Mouse (Mus musculus): ENCODE data around the gene Ccdc105. TPM values are rescaled to one million over a fixed set of nuclear protein-coding genes. Genes with fewer than 3 reads are reported as not detected.

The Ccdc105 gene
- polyA plus RNA-seq, 1 experiment from 2014 or later = 0.19 TPM

DNA sequence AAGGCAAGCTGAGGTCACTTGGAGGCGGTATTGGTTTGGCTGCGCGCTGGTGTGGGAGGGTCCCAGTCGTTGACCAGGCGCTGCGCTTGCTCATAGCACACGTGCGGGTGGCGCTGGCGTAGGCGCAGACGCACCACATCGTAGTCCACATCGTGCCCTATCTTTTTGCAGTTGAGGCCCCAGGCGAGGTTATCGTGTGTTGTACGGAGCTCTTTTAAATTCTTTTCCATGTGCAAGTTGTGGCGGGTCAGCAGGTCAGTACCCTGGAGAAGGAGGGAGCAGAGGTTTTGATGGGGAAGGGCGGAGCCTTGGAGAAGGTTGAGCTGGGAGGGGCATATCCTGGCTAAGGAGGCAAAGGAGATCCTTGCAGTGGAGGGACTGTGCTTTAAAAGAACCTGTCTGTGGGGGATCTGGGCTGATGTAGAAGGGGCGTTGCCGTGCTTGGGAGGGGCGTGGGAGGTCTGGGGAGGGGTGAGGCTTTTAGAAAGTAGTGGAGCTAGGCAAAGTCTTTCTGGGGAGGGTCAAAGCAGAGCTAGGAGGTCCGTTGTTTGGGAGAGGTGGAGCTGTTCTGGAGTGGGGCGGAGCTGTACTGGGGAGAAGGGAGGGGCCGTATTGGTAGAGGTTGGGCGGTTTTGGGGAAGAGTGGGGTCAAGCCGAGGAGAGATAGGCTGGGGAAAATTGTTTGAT, 5.7 kb downstream of the Ccdc105 start:
- Histone ChIP-seq H3K4me2 (replicated peaks) (peak overlapping the region; percentile 64), H3K9me3 (no peaks in the 10 kb centered on the region), H3K36me3 (no peaks in the 10 kb centered on the region), H3K27ac (no peak overlapping the region), H3K27me3 (peaks cover 21% of the 10 kb centered on the region), H3K9ac (replicated peaks) (peak overlapping the region; percentile 48), H3K4me1 (replicated peaks) (peaks cover 13% of the 10 kb centered on the region; the same call in 1 of the 2 replicates), H3K4me3 (replicated peaks) (peak overlapping the region; percentile 42)
- 2% methylated on average over 27 of the region's 27 CpGs for WGBS
- ATAC-seq = peak; percentile 83

DNA sequence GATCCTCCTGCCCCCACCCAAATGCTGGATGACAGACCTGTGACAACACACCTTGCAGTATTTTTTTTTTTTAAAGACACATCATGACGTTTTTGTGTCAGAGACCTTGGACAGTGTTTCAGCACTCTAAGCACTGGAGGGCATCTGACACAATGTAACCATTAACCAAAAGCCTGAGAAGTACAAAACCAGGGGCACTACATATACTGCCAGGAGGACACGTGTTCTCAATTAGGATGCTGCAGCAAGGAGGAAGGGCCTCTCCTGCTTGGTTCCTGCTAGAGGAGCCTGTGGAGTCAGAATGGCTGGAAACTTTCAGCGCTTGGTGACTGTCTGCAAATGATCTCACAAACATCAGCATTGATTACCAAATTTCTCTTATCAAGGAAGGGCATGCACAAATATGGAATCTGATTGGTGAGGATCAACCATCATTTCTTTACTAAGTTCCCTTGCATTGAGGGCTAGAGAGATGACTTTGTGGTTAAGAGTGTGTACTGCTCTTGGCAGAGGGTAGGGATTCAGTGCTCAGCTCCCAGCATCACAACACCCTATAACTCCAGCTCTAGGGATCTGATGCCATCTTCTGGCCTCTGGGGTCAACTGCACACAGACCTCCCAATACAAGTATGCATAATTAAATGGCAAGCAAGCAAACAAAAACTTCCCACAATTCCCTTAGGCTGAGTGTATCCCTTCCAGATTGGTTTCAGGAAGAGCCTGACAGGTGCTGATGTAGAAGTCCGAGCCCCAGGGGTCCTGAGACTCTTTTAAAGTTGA, 7.2 kb downstream of the Ccdc105 start:
- ATAC-seq = no peak

DNA sequence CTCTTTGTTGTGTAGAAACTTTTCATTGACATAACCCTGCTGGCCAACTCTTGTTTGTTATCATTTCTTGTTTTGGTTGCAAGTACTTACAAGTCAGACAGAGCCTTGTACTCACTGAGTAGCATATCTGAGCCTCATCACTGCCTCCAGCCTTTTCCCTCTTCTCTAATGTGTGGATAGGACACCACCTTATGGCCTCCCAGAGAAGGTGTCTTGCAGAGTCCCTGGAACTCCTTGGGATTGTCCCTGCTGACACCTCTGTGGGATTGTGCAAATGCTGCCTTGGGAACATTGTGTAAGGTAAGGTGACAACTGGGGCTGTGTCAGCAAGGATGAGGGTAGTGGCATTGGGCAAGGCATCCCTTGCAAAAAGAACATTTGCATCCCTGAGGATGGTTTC, 9.1 kb downstream of the Ccdc105 start:
- no peak overlapping the region for H3K27ac ChIP-seq
- no peak overlapping the region for H3K4me3 ChIP-seq (replicated peaks)
- ATAC-seq = no peak
- no peak overlapping the region for H3K4me2 ChIP-seq (replicated peaks)
- peaks cover 9% of the 10 kb centered on the region for H3K27me3 ChIP-seq
- H3K9me3 ChIP-seq = no peaks in the 10 kb centered on the region
- peaks cover 13% of the 10 kb centered on the region; the same call in 1 of the 2 replicates for H3K4me1 ChIP-seq (replicated peaks)
- no peak overlapping the region for H3K9ac ChIP-seq (replicated peaks)
- H3K36me3 ChIP-seq = no peaks in the 10 kb centered on the region

More for the DNA sequence above, 7.2 kb downstream of the Ccdc105 start:
- Histone ChIP-seq H3K9ac (replicated peaks) (no peak overlapping the region), H3K4me2 (replicated peaks) (no peak overlapping the region), H3K36me3 (no peaks in the 10 kb centered on the region), H3K27me3 (peaks cover 16% of the 10 kb centered on the region), H3K27ac (no peak overlapping the region), H3K9me3 (no peaks in the 10 kb centered on the region), H3K4me1 (replicated peaks) (peaks cover 13% of the 10 kb centered on the region; the same call in 1 of the 2 replicates), H3K4me3 (replicated peaks) (no peak overlapping the region)
- 69% methylated on average over 4 of the region's 4 CpGs for WGBS

DNA sequence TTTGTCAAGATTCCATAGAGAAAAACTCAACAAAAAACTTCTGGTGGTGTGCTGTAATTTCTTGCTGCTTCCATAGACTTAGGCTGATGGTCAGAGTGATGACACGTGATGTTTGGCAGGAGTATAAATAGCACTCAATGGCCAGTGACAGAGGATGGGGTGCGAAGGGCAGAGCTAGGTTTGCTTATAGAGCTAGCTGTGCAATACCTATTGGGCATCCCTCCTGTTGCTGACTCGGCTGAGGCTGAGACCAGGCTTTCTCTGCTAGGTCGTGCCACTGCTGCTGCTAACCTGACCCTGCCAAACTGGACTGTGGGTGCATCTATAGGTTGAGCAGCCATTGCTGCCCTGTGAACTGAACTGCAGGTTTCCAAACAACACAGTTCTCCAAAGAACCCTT, 13.0 kb downstream of the Ccdc105 start:
- H3K36me3 ChIP-seq = no peaks in the 10 kb centered on the region
- no peak overlapping the region for H3K27ac ChIP-seq
- no peak overlapping the region for H3K4me3 ChIP-seq (replicated peaks)
- H3K9ac ChIP-seq (replicated peaks) = no peak overlapping the region
- no peaks in the 10 kb centered on the region for H3K9me3 ChIP-seq
- H3K4me1 ChIP-seq (replicated peaks) = no peaks in the 10 kb centered on the region
- no peak for ATAC-seq
- WGBS = 85% methylated on average over 4 of the region's 4 CpGs
- H3K27me3 ChIP-seq = no peaks in the 10 kb centered on the region
- no peak overlapping the region for H3K4me2 ChIP-seq (replicated peaks)

DNA sequence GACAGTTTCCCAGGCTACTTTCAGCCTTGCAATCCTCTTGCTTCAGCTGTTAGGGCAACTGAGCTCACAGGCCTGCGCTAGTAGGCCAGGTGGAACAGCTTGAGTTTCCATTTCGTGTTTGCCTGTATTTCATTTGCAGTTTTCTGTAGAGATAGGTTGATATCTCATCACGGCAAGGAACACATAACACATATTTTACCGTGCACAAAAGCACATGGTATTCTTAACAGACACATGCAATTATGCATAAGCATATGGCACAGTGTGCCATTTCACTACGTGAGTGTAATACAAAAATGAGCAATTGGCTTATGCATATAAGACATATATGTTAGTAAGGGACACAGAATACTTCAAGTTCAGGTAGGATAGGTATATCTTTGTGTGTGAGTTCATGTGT, 25.0 kb downstream of the Ccdc105 start:
- ATAC-seq = no peak
- Histone ChIP-seq H3K4me3 (replicated peaks) (no peak overlapping the region), H3K4me2 (replicated peaks) (no peak overlapping the region), H3K36me3 (no peaks in the 10 kb centered on the region), H3K9ac (replicated peaks) (no peak overlapping the region), H3K4me1 (replicated peaks) (no peaks in the 10 kb centered on the region), H3K27ac (no peak overlapping the region), H3K9me3 (no peaks in the 10 kb centered on the region), H3K27me3 (no peaks in the 10 kb centered on the region)
- 87% methylated on average over 5 of the region's 5 CpGs for WGBS

DNA sequence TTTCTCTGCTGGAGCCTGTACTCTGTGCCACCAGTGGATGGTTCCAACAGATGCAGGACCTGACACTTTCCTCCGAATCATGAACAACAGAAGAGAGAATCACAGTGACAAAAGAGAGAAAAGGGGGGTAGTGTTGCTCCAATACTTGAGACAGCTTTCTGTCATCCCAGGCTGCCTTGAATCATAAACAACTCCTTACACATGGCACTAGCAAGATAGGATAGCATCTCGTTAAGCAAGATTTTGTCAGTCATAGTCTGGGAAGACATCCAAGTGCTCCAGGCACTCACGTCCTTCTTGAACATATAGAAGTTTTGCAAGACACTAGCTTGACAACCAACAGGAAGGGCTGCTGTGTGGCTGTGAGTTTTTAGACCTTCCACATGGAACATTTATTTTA, 25.8 kb downstream of the Ccdc105 start:
- no peaks in the 10 kb centered on the region for H3K9me3 ChIP-seq
- no peak overlapping the region for H3K4me3 ChIP-seq (replicated peaks)
- no peak overlapping the region for H3K4me2 ChIP-seq (replicated peaks)
- no peaks in the 10 kb centered on the region for H3K27me3 ChIP-seq
- H3K36me3 ChIP-seq = no peaks in the 10 kb centered on the region
- 70% methylated on average over 3 of the region's 3 CpGs for WGBS
- H3K9ac ChIP-seq (replicated peaks) = no peak overlapping the region
- H3K27ac ChIP-seq = no peak overlapping the region
- H3K4me1 ChIP-seq (replicated peaks) = no peaks in the 10 kb centered on the region
- no peak for ATAC-seq

DNA sequence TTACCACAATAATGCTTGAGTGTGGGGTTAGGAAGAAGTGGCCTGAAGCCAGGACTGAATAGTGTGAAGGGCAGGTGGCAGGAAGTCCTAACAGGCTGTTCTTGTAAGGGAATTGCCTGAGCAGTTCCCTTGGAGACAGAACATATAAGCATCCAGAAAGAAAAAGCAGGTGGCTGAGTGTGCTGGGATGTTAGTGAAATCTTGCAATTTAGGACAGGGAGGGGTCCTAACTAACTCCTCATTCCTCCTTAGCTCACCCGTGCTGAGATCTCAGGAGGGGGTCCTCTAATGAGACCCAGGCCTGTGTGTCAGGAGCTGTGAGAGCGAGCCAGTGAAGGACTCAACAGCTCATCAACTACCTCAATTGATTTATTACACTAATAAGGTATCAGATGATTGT, 29.4 kb downstream of the Ccdc105 start:
- no peaks in the 10 kb centered on the region for H3K4me1 ChIP-seq (replicated peaks)
- whole genome bisulfite sequencing = 37% methylated on average over 2 of the region's 2 CpGs
- H3K36me3 ChIP-seq = no peaks in the 10 kb centered on the region
- no peak overlapping the region for H3K9ac ChIP-seq (replicated peaks)
- no peaks in the 10 kb centered on the region for H3K27me3 ChIP-seq
- no peaks in the 10 kb centered on the region for H3K9me3 ChIP-seq
- no peak overlapping the region for H3K4me2 ChIP-seq (replicated peaks)
- H3K27ac ChIP-seq = no peak overlapping the region
- H3K4me3 ChIP-seq (replicated peaks) = no peak overlapping the region
- ATAC-seq = no peak

DNA sequence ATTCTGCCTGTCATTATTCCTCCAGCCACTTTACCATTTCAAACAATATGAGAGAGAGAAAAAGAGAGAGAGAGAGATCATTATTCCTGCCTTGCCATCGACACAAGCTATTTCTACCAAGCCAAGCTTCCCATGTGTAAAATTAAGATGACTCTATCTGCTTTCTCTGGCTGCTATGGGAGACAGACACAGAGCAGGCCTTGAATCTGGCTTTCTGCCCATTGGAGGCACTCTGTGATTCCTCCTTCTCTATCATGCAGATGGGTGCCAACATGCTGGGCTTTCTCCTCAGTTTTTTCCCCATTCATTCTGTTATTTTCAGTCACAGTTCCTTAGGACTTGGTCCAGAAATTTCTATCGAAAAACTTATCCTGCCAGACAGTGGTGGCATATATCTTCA, 30.2 kb downstream of the Ccdc105 start:
- WGBS = 77% methylated on average over 2 of the region's 2 CpGs
- Histone ChIP-seq H3K27ac (no peak overlapping the region), H3K4me1 (replicated peaks) (no peaks in the 10 kb centered on the region), H3K36me3 (no peaks in the 10 kb centered on the region), H3K9ac (replicated peaks) (no peak overlapping the region), H3K4me2 (replicated peaks) (no peak overlapping the region), H3K4me3 (replicated peaks) (no peak overlapping the region), H3K27me3 (no peaks in the 10 kb centered on the region), H3K9me3 (no peaks in the 10 kb centered on the region)
- no peak for ATAC-seq

DNA sequence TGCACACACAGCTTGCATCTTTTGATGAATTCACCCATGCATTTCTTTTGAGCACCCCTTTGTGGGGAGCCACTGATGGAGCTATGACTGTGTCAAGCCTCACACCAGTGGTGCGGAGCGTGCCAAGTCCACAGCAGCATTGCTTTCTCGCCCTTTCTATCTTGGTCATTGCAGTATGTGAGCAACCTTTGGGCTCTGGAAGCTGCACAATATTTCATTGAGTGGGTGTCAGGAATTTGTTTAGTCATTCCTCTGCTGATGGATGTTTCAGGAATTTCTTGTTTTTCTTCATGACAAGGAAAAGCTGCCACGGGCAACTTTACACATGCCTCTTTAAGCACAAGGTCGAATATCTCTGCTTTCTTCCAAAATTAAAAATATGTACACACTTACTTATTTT, 30.8 kb downstream of the Ccdc105 start:
- Histone ChIP-seq H3K36me3 (no peaks in the 10 kb centered on the region), H3K9ac (replicated peaks) (no peak overlapping the region), H3K4me2 (replicated peaks) (no peak overlapping the region), H3K27me3 (no peaks in the 10 kb centered on the region), H3K27ac (no peak overlapping the region), H3K4me3 (replicated peaks) (no peak overlapping the region), H3K9me3 (no peaks in the 10 kb centered on the region), H3K4me1 (replicated peaks) (no peaks in the 10 kb centered on the region)
- WGBS = 92% methylated on average over 5 of the region's 5 CpGs
- ATAC-seq = no peak

DNA sequence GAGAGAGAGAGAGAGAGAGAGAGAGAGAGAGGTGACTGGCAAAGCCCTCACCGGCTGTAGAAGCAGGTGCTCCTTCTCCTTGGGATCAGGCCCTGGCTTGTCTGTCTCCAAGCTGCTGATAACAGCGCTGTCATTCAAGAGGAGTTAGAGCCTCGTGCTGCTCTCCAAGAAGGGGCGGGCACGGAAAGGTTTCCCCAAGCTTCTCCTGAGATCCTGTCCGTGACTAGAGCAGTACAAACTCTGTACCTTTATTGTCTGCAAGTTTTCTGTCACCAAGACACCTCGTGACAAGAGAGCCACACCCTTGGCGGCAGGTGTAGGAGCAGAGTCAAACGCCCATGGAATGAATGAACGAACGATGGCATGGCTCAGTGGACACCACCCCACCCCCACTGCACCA, 34.8 kb downstream of the Ccdc105 start, which contains the start of gene Casp14:
Casp14 (minus strand) TSS at position 239 of the 400 bp plus-strand sequence.
- Histone ChIP-seq H3K4me2 (replicated peaks) (no peak within 1 kb of the TSS), H3K4me1 (replicated peaks) (no peaks in the 10 kb centered on the region), H3K36me3 (no peaks in the 10 kb centered on the region), H3K27me3 (no peaks in the 10 kb centered on the region), H3K9ac (replicated peaks) (no peak within 1 kb of the TSS), H3K4me3 (replicated peaks) (no peak within 1 kb of the TSS), H3K27ac (no peak within 1 kb of the TSS), H3K9me3 (no peaks in the 10 kb centered on the region)
- WGBS = 67% methylated on average over 11 of the region's 11 CpGs
- no peak for ATAC-seq

DNA sequence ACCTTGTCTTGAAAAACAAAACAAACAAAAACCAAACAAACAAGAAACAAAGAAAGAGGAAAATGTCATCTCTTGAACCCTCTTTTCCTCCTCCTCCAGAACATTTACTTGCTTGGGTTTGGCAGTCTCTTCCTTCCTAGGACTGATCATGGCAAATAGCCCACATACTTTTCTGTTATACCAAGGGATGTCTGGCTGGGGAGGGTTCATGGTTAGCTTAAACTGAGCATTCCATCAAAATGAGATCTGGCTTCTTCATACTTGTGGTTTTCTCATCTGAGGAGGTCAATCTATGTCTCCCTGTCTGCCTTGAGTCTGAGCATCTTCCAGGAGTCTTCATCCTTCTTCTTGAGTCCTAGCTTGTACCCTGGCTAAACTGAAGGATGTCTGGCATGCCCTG, 36.6 kb downstream of the Ccdc105 start:
- H3K4me1 ChIP-seq (replicated peaks) = no peaks in the 10 kb centered on the region
- H3K27ac ChIP-seq = no peak overlapping the region
- no peak overlapping the region for H3K9ac ChIP-seq (replicated peaks)
- H3K27me3 ChIP-seq = no peaks in the 10 kb centered on the region
- no peak for ATAC-seq
- H3K36me3 ChIP-seq = no peaks in the 10 kb centered on the region
- no peak overlapping the region for H3K4me3 ChIP-seq (replicated peaks)
- H3K4me2 ChIP-seq (replicated peaks) = no peak overlapping the region
- H3K9me3 ChIP-seq = no peaks in the 10 kb centered on the region

DNA sequence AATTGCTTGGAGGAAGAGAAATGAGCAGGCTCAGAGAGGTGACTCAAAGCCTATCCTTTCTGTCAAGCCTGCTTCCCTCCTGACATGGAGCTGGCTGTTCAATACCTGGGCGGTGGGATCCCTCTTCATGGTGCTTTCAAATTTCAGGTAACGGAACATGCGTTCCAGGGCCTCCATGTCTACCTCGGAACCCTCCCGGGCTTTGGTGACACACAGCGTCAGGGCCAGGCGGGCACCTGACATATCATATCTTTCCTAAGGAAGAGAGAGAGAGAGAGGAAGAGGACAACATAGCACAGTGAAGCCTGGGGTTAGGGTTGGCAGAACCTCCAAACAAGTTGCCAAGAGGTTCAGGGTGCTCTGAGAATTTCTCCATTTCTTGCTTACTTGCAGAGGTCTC, 37.7 kb downstream of the Ccdc105 start:
- H3K27me3 ChIP-seq = no peaks in the 10 kb centered on the region
- no peak overlapping the region for H3K27ac ChIP-seq
- H3K9ac ChIP-seq (replicated peaks) = no peak overlapping the region
- no peaks in the 10 kb centered on the region for H3K9me3 ChIP-seq
- no peaks in the 10 kb centered on the region for H3K4me1 ChIP-seq (replicated peaks)
- no peak overlapping the region for H3K4me3 ChIP-seq (replicated peaks)
- WGBS = 97% methylated on average over 7 of the region's 7 CpGs
- no peaks in the 10 kb centered on the region for H3K36me3 ChIP-seq
- H3K4me2 ChIP-seq (replicated peaks) = no peak overlapping the region
- no peak for ATAC-seq

Data from midbrain, embryonic 13.5 days (tissue).